Comparison of ENCODE assay signal across 8 mouse cellular contexts in the genomic region with DNA sequence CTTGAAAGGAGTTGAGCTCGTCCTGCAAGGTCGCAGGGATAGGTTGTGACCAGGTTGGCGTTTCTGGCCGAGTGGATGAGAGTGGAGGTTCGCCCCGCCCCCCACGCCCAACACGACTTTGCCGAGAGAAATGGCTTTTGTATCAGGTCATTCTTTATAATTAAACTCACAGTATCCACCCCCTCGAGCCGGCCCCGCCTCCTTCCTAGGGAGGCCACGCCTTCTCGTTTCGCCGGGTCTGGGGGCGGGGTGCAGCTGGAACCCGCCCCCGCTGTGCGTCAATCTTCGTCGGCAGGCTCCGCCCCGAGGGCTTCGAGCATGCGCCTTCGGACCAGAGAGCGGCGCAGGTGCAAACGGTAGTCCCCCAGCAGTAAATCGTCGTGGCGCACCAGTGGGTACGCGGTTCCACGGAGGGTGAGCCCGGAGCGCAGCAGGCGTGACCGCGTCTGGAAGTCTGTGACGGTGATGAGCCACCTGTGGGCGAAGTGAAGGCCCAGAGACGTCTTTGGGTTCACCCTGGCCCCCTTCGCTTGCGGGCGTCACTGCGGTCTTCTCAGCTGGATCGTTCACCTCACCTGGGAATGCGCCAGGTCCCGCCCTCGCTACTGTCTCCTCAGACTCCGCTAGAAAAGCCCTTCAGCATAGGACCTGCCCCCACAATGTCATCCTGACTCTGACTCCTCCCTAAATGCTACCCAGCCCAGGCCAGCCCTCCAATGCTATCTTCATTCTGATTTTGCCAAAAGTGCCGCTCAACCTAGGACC. TPM values are rescaled to one million over a fixed set of nuclear protein-coding genes. Genes with fewer than 3 reads are reported as not detected.
DNase-seq lines count a peak whose midpoint lies in the region; ATAC-seq lines count a peak whose summit lies in the region.

No protein-coding gene starts in this region.

- H3K9ac ChIP-seq in intestine, embryonic 16.5 days (ENCODE audit: low read depth, low read length), result peak overlapping the region; percentile 74

- no peaks in the 10 kb centered on the region for H3K36me3 ChIP-seq in intestine, embryonic 16.5 days (ENCODE audit: control insufficient read depth, insufficient read depth, low read length)

- H3K27me3 ChIP-seq in intestine, embryonic 16.5 days (replicated peaks; ENCODE audit: control insufficient read depth, insufficient read depth, low read length), result peaks cover 41% of the 10 kb centered on the region

- no peak overlapping the region for H3K27ac ChIP-seq in intestine, embryonic 16.5 days (ENCODE audit: low read length)

- H3K4me1 ChIP-seq in intestine, embryonic 16.5 days (ENCODE audit: control insufficient read depth, insufficient read depth, low read length), result peaks cover 22% of the 10 kb centered on the region

- H3K4me2 ChIP-seq in intestine, embryonic 16.5 days (ENCODE audit: low read depth, low read length), result peak overlapping the region; percentile 90

- ATAC-seq in intestine, embryonic 16.5 days, result peak; percentile 81

- intact Hi-C loops in gastrocnemius, postnatal 36 days (cut with DNase I), result no loop called here
- intact Hi-C loops in left cerebral cortex, postnatal 25 days (cut with DNase I), result no loop called here

- WGBS in intestine, embryonic 16.5 days, result under 1% methylated on average over 53 of the region's 54 CpGs

- H3K4me3 ChIP-seq in intestine, embryonic 16.5 days (ENCODE audit: low read length), result peak overlapping the region; percentile 59

- no peaks in the 10 kb centered on the region for H3K9me3 ChIP-seq in intestine, embryonic 16.5 days (ENCODE audit: control insufficient read depth, low read length)

- DNase-seq in adrenal gland, adult 2 months, result peak; percentile 96
- peak; percentile 96 for DNase-seq in embryo, embryonic 10.5 days (ENCODE audit: low spot score)
- DNase-seq in gastrocnemius, postnatal 36 days, result peak; percentile 79 to 83
- peak; percentile 96 to 98 for DNase-seq in left cerebral cortex, postnatal 25 days (ENCODE audit: low spot score in 2 of 2)
- DNase-seq in mesoderm, embryonic 11.5 days (ENCODE audit: low read depth, low spot score), result peak; percentile 93
- DNase-seq in right cerebral cortex, postnatal 36 days (ENCODE audit: low spot score in 2 of 2), result peak; percentile 96
- DNase-seq in urinary bladder, postnatal 4 days (ENCODE audit: low spot score in 2 of 2), result peak; percentile 85 to 93

RNA-seq across cellular contexts. Expression of gene Syt3, which starts 23.8 kb away (rescaled TPM):
- total RNA-seq in adrenal gland, adult 2 months (2021), result 1 to 10 TPM; 4.8 to 6.2 TPM
- polyA plus RNA-seq in adrenal gland, adult 2 months (2012; rRNA removed), result 12.1 and 16.0 TPM in 2 replicates
- 1 to 10 TPM; 1.6 to 2.1 TPM for total RNA-seq in gastrocnemius, postnatal 36 days (2021)
- 0.82 and 1.2 TPM in 2 replicates for polyA plus RNA-seq in intestine, embryonic 16.5 days (2015; fragmentation: Nextera tagmentation; extraction: Ambion mirVana)
- total RNA-seq in left cerebral cortex, postnatal 25 days (2021), result 10 to 100 TPM; 60.0 to 65.0 TPM

RNA-seq across cellular contexts. Expression of gene 1700008O03Rik, which starts 25.5 kb away (rescaled TPM):
- total RNA-seq in adrenal gland, adult 2 months (2021), result 1 to 10 TPM in 1 of 2 experiments, under 1 TPM in 1; 0.66 to 1.2 TPM
- 1.6 and 2.3 TPM in 2 replicates for polyA plus RNA-seq in adrenal gland, adult 2 months (2012; rRNA removed)
- not detected for total RNA-seq in gastrocnemius, postnatal 36 days (2021)
- 0.66 and 0.88 TPM in 2 replicates for polyA plus RNA-seq in intestine, embryonic 16.5 days (2015; fragmentation: Nextera tagmentation; extraction: Ambion mirVana)
- 1 to 10 TPM; 1.9 to 2.2 TPM for total RNA-seq in left cerebral cortex, postnatal 25 days (2021)

RNA-seq across cellular contexts. Expression of gene Shank1, which starts 50.0 kb away (rescaled TPM):
- 1 to 10 TPM; 8.0 to 9.1 TPM for total RNA-seq in adrenal gland, adult 2 months (2021)
- polyA plus RNA-seq in adrenal gland, adult 2 months (2012; rRNA removed), result 2.5 and 2.9 TPM in 2 replicates
- total RNA-seq in gastrocnemius, postnatal 36 days (2021), result under 1 TPM; 0.27 to 0.28 TPM
- 1.2 and 1.5 TPM in 2 replicates for polyA plus RNA-seq in intestine, embryonic 16.5 days (2015; fragmentation: Nextera tagmentation; extraction: Ambion mirVana)
- 100 to 1,000 TPM; 571 to 587 TPM for total RNA-seq in left cerebral cortex, postnatal 25 days (2021)

RNA-seq across cellular contexts. Expression of gene Clec11a, which starts 53.4 kb away (rescaled TPM):
- total RNA-seq in adrenal gland, adult 2 months (2021), result 1 to 10 TPM; 4.6 to 5.1 TPM
- 11.4 and 13.0 TPM in 2 replicates for polyA plus RNA-seq in adrenal gland, adult 2 months (2012; rRNA removed)
- total RNA-seq in gastrocnemius, postnatal 36 days (2021), result 1 to 10 TPM; 1.6 to 2.2 TPM
- polyA plus RNA-seq in intestine, embryonic 16.5 days (2015; fragmentation: Nextera tagmentation; extraction: Ambion mirVana), result 6.7 and 7.1 TPM in 2 replicates
- 1 to 10 TPM; 3.5 to 3.9 TPM for total RNA-seq in left cerebral cortex, postnatal 25 days (2021)

Comparison
In these comparisons a context has a peak if more than half of its experiments do, and no peak if none do; other contexts are left out.
1. RNA of gene Syt3, which starts 23.8 kb away (total RNA-seq): 60.0 to 65.0 TPM in left cerebral cortex, postnatal 25 days; 4.8 to 6.2 TPM in adrenal gland, adult 2 months and 1.6 to 2.1 TPM in gastrocnemius, postnatal 36 days; every median in the first group is over 4 times any median in the second.
2. RNA of gene Shank1, which starts 50.0 kb away (total RNA-seq): 571 to 587 TPM in left cerebral cortex, postnatal 25 days; 8.0 to 9.1 TPM in adrenal gland, adult 2 months and 0.27 to 0.28 TPM in gastrocnemius, postnatal 36 days; every median in the first group is over 10 times any median in the second.
3. Peak in every context shown above with its lines, with median percentiles within 50 percentile points of each other: DNase-seq.